Mouse (Mus musculus) thymus, postnatal 0 days (tissue): ENCODE measurements around the gene Pcdh9. TPM values are rescaled to one million over a fixed set of nuclear protein-coding genes. Genes with fewer than 3 reads are reported as not detected.

Source experiments
- DNase-seq: peaks from one replicate; pipeline ENCODE4 v3.0.0-alpha.2; 2015; ENCODE audit warnings: low spot score
- polyA plus RNA-seq: library from polyadenylated mRNA; unstranded; fragments of >200 nt; fragmentation: Nextera tagmentation; extraction: Ambion mirVana; gene quantifications from 2 replicates; pipeline ENCODE4 v1.2.1, GENCODE M21; 2015

Pcdh9 gene
- polyA plus RNA-seq, 1 experiment from 2014 or later: 0.79 TPM

DNA sequence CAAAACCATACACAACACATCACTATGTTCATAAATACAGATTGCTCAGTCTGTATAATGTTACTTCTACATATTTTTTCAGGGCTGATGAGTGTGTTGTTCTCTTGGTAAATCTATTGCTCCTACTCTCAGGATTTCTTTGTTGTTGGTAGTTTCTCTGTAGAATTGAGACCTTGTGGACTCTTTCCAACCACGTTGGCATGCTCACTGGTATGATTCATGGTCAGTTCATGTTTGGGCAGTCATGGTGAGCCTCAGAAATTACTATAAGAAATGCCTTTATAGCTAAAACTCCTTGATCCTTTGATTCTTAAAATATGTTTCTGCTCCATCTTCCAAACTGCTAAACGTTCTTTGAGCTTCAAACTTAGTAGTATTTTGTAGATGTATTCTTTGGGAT is 326.1 kb downstream of the Pcdh9 start:
- no peak for DNase-seq

DNA sequence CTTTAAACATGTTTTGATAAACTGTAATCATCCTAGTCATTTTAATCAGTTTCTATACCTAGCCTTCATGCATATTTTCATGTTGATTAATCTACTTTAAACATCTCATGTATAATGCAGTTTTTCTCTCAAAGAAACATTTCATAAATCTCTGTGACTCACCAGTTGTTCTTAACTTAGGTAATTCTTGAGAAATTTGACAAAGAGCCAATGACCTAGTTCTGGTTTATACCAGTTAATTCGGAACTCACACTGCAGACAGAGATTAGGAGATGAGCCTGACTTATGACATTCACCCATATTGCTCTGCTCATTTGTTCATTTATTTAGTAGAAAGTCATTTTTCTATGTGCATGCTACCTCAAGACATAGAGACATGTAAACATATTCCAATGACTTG is 328.9 kb downstream of the Pcdh9 start:
- DNase-seq: no peak

DNA sequence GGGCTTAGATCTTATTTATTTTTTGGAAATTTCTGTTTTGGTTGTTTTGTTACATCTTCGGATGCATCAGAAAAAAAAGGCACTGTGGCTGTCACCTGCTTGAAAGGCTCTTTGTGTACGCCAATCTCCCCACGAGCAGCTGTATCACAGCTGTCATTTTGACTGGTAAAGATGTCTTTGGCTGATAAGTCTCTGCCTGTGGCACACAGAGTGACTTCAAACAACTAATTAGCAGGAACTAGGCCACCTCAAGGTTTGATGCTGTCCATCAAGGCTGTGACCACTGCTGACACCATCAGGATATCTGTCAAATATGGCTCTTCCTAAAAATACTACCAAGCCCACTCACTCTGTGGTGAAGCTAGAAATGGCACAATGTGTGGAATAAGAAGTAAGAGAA is 336.7 kb downstream of the Pcdh9 start:
- no peak for DNase-seq

DNA sequence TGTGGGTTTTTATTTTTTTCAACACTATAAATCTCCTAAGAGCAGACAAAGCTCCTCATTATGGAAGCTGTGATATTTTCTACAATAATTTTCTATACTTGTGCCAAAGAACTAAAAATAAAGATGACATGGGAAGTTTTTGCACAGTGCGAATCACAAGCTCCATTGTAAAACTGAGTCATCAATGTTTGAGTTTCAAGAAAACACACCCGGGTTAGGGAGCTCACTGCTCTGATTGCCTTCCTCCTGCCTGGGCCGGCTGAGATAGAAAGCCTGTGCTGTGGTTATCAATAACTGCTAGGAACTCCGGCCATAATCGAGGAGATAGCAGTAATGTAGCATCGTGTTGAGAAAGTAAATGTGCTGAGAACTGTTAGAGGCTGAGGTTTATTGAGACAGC is 344.9 kb downstream of the Pcdh9 start:
- DNase-seq: no peak

DNA sequence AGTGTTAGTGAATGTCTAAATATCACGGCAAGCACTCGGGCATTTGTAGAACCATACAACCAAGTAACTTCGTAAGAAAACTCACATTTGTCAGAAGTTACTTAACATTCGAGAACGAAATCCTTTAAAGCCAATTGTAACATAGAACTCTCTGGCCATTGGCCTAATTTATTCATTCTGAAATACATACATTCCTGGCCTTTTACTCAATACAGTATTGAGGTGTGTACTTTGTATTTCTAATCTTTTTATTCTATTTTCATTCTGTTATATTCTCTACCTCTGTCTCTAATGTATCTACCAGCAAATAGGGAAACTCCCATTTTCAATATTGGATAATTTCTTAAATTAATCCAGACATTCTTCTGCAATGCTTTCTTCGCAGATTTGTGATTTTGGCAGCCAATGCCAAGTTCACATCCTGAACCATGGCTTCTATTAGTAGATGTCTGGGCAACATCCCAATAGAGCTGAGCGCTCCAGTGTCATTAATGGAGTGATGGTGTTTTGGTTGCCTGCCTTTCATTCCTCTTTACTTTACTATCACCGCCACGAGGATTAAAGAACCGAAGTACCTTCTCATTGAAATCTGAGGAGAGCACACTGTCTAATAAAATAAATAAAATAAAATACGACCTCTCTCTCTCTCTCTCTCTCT is 346.4 kb downstream of the Pcdh9 start:
- DNase-seq: no peak

DNA sequence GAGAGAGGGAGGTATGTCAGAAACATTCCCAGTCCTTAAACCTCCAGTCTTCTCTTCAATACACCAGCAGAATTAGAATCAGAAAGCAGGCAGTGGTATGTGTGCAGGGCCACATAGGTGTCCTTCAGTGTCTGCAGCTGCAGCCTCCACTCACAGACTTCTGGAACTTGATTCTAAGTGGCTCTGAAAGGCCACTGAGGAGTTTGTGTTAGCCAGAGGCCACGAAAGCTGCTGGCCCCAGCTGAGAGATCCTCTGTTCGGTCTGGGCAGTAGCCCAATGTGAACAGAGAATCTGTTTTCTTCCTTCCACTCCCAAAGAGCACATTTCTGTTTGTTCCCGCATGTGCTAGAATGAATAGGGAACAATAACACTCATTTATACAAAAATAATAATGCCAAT is 346.9 kb downstream of the Pcdh9 start:
- no peak for DNase-seq

DNA sequence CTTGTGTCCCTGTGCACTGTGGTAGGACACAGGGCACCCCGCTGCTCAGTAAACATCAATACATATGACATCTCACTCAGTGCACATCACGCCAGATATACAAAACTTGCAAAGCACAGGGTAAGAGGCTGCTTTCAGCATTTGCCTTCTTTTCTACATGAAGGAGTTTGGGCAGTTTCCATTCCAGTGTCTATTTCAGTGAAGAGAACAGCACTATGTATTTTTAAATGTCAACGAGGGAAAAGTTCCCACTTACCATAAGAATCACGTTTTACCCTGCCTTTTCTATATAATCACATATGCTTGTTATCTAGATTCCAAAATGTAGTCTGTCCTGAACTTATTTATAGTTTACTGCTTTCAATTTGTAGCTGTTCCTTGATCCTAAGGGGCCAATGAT is 355.6 kb downstream of the Pcdh9 start:
- no peak for DNase-seq

DNA sequence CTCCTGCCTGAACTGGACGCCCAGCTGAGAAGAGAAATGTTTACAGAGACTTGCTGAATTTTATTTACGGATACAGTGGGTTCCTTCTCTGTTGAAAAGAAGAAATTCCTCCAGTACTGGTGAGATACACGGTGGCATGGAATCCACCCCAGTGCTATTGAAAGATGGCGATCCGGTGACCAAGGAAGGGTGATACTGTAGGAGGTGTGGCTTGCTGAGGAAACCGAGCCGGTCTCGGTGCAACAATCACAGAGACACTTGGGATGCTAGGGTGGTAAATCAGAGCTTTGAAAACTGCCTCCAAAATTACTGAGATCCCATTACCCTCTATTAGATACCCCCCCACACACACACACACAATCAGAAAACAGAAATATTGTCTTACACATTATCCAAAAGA is 367.0 kb downstream of the Pcdh9 start:
- no peak for DNase-seq

DNA sequence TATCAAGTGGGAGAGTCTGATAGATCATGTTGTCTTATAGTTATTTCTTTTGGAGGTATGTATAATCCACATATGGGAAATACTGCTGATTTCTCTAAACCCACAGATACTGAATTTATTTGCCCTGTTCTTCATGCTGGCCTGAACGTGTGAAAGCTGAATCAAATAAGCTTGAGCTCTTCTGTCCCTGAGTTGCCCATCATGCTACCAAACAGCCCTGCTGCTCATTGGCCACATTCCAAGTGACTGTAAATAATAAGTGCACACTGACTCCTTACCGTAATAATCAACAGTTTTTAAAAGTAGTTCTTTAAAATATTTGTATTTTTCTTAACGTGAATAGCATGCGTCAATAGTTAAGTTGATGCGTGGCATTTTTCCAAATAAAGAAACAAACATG is 370.3 kb downstream of the Pcdh9 start:
- no peak for DNase-seq

DNA sequence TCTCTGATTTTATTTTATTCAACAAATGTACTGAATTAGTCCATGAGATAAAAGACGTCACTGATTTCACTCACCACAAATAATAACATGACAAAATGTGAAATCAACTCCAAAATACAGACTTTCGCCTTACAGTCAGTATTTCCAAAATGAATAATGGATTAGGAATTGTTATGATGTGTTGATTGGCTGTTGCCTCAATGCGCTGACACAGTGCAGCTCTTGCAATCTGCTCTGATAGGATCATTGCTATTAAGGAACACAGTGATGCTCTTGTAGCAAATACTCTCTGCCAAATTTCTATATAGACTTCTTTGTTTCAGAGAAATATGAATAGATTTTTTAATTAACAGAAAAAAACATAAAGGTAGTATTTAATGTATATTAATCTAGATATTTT is 373.8 kb downstream of the Pcdh9 start:
- DNase-seq: no peak

DNA sequence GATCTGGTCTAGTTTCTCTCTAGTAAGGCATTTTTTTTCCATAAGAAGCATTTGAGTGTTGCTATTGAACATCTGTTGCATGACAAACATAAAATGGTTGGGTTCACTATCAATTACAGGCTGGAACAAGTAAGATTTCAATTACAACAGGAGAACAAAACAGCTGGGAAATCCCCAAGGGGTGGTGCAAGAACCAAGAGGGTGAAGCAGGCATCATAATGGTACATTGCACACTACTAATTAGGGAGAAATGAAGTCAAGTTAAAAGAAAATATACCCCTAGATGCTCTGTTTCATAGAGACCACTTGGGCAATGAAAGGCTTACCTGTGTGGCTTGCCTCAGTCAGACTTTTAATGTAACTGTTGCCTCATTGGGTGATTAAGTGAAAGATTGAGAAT is 384.4 kb downstream of the Pcdh9 start:
- no peak for DNase-seq

DNA sequence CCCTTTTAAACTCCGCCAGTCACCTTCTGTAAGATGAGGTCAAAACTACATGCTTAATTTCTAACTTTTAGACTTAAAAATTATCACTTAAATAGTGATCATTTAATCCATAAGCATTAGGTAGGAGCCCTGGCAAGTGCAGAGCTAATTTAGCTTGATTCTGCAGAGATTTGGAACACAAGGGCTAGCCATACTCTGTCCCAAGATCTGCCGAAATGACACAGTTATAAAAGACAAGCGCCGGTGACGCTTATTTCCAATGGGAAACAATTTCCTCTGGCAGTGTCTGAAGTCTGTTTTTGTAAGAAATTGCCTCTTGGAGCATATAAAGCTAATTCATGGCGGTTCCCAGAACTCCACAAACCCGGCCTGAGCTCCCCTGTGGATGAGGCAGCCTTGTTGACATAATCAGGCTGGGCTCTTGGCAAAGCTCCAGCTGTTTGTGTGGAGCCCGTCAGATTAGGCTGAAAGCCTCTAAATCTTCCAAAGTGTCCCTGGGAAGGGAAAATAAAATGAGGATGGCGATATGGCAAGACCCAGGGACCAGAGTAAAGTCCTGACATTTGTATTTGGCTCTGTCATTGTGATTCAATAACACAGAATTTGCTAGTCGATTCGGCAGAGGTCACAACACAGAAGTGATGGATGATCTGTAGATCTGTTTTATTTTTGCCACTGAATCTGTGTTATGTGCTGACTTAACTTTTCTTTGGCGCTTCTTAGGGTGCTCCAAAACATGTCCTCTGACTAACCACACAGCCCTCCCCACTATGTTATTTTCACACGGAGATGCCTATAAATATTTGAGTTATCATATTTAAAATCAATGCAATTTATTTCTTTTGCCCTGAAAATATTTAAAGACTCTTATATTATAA is 391.4 kb downstream of the Pcdh9 start:
- no peak for DNase-seq

DNA sequence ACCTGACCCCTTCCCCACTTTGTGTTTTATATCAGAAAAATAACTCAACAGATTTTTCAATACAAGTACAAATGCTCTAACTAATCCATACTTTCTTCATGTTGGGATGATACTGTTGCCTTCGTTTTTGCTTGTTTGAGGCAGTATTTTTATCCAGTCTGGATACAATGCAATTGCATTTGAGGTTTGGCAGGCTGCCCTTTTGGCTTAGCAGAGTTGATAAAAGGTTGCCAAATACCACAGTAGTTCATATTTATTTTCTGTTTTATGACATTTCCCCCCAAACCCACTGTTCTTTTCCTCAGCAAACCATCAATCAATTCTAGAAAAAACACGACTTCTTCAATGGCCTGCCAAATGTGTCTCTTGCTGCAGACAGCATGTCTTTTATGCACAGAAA is 415.5 kb downstream of the Pcdh9 start:
- DNase-seq: no peak

DNA sequence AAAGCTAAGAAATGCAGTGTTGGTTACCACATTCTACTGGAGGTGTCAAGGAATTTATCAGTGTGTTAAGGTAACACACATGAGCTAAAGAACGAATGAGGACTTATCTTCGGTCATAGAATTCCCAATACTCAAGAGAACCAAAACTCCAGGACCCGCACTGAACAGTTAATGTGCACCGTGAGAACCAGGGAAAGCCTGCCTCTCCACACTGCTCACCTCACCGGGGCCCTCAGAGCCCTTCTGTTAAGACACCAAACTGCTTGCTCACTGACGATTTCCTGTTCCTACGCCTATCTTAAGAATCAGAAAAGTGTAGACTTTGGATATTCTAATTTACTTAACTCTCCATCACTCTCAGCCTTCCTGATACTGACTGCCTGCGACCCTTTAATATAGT is 418.0 kb downstream of the Pcdh9 start:
- DNase-seq: no peak

DNA sequence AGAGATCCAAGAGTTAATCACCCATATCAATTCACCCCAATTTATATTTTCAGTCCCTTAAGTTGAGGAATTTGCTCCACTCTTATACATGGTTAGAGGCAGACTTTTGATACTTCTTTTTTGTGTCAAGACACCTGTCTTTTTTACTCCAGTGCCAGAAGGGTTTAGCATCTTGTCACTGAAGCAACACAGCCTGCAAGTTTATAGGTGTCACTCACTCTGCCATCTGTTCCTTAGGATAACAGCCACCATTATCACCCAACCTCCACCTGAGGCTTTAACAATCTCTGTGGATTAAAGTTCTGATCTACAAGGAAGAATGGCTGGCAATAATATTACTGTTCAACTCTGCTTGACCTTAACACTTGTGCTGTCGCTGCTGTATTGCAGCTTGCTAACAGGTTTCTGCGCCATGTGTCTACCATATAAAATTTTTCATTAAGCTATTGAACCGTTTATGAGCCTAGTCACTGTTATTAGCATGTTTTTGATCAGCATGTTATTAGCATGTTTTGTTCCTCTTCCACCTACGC is 427.1 kb downstream of the Pcdh9 start:
- no peak for DNase-seq

DNA sequence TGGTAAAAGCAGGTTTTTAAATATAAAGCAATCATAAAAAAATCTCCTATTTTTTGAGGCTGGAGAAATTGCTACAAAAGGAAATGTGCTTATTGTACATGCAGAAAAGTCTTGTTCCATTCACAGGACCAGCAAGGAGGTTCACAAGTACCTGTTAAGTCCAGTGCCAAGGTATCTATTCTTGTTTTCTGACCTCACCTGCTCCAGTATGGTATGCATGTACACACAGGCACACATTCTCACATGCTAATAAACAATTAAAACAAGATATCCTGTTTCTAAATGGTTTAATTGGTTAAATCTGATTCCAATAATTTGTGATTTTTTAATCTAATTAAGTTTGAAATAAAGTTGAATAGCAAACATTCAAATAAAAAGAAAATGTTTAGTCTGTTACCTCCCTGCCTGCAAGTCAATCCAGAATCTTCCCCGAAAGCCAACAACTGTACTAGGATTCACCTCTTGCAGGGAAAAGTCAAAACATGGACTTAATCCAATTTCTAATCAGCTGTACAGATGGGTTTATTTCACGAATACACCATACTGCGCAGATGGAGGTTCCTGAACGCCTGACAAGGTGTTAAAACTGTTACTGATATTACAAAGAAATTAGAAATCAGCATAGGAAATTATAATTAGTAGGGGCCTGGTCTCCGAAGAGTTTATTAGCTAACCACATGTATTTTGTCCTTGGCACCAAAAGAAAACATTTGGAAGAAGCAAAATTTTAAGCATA is 439.4 kb downstream of the Pcdh9 start:
- DNase-seq: no peak

DNA sequence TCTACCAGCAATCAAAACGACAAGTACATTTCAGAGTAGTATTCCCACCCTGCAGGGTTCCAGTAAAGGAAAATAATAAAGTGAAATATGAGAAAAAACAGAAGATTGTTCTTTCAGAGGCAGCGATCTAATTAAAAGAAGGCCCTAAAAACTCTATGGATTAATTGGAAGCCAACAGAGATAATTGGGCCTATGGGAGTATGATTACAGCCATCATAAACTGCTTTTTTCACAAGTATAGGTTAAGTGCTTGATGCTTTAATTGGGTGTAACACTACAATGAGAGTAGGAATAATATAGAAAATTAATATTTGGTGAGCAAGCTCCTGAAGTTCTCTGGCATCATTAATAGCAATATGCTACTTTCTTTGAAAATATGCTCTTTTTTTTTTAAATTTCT is 448.6 kb downstream of the Pcdh9 start:
- DNase-seq: no peak

DNA sequence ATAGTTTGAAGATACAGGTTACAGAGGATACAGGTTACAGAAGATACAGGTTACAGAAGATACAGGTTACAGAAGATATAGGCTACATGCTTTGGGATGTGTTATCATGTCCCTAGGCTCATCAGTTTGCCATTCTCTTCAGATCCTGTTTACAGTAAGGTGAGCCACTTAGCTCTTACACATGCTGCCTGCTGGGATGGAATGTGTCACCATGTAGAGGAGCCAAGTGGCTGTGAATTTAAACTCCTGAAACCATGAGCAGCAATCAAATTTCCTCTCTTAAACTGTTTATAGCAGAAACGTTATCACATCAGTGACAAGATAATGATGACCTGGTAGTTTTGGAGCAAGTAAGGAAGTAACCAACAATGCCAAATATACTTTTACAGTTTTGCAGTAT is 453.3 kb downstream of the Pcdh9 start:
- no peak for DNase-seq

DNA sequence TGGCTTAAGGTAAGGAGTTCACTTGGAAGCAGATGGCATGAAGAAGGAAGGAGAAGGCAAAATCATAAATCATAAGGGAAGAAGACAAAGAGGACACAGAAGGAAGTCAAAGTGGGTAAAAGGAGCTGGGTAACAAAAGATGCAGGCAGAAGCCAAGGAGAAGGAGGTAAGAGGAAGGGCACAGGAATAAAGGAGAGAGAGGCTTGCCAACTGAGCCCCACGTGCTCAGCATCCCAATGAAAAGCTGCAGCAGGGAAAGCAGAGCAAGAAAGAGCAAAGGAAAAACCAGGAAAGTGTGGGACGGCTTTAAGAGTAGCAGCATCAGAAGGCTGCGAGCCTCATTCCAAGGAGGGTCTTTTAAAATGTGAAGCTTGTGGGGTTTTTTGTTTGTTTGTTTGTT is 473.7 kb downstream of the Pcdh9 start:
- no peak for DNase-seq

DNA sequence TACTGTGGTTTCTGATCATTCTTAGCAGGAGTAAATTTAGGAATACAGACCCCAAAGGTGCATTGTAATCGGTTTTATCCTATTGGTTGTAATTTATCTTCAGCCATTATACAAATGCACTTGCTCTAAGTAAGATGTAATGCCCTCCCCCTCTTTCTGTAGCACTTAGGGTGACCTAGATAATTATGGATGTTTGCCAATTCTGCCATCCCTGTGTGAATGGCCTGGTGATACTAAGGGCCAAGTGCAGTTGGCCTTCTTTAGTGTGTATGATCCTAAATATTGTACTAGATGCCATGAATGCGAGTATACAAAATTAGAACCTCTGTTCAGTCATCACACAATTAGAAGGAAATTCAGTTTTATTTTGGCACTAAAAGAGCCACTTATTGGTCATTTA is 475.0 kb downstream of the Pcdh9 start:
- DNase-seq: no peak

DNA sequence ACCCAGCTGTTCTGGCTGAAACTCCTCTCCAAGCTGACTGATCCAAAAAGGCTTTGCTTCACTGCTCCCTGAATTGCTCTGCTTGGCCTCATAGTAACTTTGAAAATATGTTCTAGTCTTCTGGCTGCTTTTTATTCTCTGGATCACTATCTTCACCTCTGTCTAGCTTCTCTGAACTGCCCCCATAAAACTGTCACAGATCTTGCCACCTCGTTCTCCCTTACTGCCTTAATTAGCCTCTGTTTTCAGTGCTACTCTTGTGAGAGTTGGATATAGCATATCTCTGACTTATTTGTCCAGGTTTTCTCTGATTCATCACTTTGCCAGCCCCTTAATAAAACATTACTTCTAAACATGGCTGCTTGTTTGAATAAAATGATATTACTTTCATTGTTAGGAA is 481.2 kb downstream of the Pcdh9 start:
- no peak for DNase-seq

DNA sequence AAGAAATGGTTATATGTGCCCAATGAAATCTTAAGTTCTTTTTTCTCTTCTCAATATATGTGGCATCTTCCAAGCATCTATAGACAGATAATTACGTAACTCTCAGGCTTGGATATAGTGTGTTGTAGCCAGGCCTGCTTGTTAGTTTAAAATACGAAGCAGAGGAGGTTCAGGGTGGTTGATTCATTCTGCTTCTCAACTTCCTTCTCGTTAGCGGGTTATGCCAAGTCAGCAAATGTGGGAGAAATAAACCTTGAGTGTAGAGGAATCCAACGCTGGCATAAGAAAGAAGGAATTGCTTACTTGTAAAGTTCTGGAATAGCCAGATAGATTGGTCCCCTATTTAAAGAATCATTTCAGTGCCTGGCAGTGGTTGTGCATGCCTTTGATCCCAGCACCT is 482.7 kb downstream of the Pcdh9 start:
- no peak for DNase-seq
